Mouse (Mus musculus) lung, postnatal 36 days (tissue): ENCODE results near the gene Kat2b.
"Not testable (repeated sequence)": the region's sequence is repeated elsewhere in the genome, so short reads cannot be mapped to it uniquely, and the experiment has no call there.

Experiments
- DNase-seq: peaks from one replicate; pipeline ENCODE4 v3.0.0; 2022; ENCODE audit warnings: mixed read lengths

Kat2b gene

DNA sequence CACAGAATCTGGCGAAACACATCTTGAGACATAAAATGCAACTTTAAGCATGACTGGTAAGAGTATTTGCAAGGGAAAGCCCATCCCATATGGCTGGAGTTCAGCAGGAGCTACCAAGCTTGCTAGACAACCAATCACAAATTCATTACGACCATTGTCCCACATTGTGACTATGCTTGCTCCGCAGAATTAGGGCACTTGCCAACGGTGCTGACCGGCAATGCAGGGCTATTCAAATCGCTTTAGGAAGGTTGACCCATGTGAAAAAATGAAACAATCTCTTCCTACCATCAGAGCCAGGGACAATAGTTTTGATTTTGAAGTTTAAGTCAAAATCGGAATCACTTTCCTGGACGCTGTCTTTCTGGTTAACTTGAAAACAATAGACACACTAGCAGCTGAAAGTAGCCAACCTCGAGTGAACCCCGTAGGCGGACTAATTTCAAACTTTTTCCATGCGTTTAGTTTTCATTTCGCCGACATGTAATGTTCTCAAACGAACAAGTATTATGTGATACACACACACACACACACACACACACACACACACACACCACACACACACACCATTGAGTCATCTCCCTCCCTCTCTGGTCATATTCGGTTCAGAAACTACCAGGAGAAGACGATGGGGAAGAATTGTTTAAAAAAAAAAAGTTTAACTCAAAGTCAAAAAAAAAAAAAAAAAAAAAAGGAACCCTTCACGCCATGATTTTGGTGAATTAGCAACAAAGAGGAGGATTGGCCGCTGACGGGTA is at the start of gene Kat2b:
Gene Kat2b (plus strand): TSS at position 701 of the 758 bp plus-strand sequence.
- peak; percentile 63 for DNase-seq

DNA sequence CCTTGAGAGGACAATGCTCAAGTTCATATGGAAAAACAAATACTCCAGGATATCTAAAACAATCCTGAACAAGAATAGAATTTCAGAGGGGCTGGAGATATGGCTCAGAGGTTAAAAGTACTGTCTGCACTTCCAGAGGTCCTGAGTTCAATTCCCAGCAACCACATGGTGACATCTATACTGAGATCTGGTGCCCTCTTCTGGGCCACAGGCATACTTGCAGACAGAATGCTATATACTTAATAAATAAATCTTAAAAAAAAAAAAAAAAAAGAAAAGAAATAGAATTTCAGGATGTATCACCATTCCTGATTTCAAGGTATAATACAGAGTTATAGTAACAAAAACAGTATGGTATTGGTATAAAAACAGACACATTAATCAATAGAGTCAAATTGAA is 47.3 kb upstream of the Kat2b start:
- DNase-seq = no peak

DNA sequence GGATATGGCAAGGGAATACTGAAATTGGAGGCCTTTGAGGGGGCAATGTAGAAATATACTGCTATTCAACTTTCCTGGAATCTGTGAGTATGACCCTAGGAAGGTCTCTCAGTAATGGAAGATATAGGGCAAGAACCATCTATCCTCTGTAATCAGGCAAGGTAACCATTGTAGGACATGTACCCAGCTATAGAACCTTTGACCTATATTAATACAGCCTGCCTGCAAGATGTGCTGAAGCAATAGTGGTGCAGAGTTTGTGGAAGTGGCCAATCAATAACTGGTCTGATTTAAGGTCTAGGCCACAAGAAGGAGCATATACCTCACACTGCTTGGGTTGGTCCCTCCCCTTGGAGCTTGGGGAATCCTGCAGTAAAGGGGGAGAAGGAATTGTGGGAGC is 46.2 kb upstream of the Kat2b start:
- no peak for DNase-seq

DNA sequence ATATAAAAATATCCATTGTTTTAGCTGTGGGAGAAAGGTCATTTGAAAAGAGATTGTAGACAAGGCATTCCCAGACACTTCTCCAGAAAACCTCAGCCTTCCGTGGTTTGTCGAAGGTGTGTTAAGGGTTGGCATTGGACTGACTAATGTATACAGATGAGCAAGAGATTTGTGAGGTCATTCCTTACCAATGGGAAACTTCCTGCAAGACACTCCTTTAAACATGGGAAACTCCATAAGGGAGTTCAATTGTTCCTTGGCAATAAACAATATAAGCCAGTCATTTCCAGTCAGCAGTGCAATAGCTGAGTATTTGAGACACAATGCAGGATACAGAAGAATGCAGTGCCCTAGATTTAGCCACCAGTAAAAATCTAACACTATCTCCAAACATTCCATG is 38.6 kb upstream of the Kat2b start:
- no peak for DNase-seq

DNA sequence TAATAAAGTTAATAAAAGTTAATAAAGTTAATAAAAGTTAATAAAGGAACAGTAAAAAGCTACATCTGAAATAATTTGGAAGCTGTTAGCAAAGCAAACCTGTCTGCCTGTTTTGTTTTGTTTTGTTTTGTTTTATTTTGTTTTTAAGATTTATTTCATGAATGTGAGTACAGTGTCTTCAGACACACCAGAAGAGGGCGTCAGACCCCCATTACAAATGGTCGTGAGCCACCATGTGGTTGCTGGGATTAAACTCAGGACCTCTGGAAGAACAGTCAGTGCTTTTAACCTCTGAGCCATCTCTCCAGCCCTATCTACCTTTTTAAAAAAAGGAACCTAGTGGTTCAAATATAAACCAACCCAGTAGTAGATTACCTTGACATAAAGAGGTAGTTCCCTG is 35.5 kb upstream of the Kat2b start:
- no peak for DNase-seq

DNA sequence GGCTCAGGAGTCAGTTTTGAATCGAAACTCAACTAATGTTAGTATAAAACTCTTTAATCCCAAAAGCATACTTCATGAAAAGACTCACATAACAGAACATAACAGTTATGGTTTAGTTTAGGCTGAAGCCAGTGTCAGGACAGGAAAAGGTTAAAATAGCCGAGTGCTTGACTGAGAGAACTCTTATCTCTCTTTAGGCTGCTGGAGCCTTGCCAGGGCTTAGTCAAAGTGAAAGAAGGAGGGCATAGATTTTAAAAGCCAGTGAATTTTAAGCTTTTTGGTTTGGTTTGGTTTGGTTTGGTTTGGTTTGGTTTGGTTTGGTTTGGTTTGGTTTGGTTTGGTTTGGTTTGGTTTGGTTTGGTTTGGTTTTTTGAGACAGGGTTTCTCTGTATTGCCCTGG is 34.2 kb upstream of the Kat2b start:
- peak; percentile 30 for DNase-seq

DNA sequence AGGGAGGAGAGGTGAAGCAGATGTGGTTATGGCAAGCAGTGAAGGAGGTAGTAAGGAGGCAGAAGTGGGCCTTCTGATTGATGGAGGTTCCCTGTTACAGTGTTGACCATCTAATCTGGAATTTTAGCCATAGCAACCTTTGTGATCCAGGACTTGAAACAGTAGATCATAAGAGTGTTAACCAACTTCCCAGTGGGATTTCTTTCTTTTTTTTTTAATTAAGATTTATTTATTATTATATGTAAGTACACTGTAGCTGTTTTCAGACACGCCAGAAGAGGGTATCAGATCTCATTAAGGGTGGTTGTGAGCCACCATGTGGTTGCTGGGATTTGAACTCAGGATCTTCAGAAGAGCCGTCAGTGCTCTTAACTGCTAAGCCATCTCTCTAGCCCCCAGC is 27.3 kb upstream of the Kat2b start, which contains the start of gene Pp2d1:
Gene Pp2d1 (minus strand): TSS at position 101 of the 400 bp plus-strand sequence.
- not testable (repeated sequence) for DNase-seq

DNA sequence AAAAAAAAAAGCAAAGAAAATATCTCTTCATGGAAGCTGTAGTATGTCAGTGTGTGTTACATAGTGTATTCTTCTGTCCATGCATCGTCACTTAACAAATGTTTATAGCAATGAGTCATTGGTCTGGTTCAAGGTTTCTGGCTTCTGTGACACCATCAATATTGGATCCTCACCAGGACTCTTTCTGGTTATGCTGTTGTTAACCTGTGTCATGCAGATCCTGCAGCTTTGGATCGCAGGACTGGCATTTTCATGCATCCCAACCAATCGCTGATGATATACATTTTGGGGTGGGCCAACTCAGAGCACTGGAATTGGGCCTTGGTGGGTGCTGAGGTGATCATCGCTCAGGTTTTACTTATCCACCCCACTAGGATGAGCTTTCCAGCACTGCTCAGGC is 24.1 kb upstream of the Kat2b start:
- DNase-seq = no peak

DNA sequence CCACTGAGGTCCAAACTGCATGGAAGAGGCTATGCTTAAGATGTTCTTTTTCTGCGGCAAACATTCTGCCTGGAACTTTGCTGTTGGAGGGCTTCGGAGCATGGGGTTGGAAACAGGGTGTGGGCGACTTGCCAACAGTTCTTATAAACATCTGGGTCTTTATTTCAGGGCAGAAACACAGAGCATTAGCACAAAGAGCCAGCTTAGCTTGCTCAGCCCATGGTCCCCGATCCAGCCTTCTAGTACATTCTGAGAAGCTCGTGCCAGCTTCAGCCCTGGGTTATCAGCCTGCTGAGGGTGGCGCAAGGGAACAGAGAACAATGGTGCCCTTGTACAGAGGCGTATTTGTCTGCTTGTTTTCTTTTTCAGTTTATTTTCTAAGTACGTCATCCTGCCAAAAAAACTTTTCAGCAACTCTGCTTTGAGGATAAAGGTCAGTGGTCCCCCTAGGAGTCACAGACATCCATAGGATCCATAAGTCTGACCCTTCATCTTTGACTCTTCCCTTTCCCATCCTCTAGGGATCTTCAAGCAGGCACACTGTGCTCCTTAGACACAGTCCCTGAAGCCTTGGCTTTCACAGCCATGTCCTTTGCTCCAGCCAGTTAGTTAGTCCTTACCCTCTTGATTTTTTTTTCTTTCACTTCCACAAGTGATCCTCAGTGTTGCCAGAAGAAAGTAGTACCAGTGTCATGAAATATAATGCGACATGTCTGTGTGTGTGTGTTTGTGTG is 22.9 kb upstream of the Kat2b start:
- DNase-seq = peak; percentile 65

DNA sequence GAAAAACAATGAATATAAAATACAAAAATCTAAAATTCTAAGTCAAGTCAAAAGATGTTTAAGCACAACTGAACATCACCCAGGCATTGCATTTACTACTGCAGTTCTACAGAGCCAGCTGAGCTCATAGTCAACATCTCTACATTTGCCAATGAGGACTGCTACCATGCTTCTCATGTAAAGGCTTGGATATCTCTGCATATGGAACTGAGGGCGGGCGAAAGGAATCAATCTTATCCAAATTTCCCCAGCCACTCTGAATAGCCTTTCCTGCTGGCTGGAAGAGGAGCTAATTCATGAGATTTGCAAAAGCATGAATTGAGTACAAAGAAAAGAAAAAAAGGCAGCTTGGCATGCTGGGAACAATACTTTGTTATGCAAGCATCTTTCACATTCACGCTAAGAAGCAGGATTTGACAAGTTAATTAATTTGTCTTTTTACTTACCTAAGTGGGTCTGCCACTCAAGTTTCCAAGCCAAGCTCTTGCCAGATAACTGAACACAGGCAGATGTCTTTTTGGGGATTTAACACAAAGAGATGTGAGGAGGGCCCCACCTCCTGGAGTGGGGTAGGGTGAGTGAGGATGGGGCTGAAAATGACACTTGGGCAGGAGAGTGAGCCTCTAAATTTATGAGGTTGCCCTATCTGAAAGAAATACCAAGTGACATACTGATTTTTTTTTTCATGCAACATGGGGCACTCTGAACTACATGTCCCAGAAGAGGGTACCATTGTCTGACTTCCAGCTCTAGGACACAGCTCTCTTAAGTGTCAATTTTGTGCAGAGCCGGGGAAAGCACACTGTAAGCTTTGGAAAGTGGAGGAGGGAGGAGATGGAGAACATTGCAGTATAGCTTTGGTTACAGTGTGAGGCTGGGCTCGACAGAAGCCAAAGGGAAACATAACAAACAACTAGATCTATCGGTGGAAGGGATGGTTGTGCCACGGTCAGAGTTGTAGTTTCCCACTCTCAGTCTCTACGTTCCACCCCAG is 15.1 kb upstream of the Kat2b start:
- DNase-seq = no peak

DNA sequence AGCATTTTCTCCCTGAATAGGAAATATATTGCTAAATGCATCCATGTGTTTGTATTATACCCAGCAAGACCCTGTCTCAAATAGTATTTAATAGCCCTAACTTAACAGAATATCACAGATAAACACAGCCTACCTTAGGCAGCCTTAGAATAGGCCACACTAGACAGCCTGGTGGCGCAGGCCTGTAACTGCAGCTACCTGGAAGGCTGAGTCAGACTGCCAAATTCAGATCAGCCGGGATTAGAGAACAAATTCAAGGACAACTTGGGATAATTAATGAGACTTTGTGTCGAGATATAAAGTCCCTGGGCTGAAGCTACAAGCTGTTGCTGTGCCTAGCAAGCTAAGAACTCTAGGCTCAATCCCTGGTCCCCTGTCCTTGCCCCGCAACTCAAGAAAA is 12.6 kb upstream of the Kat2b start:
- DNase-seq = no peak

DNA sequence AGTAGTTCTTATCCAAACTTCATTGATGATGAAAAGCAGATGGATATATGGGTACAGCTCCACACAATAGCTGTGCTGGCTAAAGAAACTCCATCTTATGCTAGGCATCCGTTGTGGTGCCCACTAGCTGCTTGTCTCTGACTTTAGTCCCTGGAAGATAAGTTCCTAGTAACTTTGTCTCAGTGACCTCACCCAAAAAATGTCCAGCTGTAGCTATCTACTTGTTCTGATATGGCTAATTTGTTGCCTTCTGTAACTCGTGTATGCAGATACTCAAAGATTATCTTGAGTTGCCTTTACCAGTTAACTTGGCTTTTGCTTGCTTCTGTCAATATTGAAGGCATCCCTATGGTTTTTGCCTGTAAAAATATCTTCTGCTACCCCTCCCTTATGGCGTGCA is 11.8 kb upstream of the Kat2b start:
- DNase-seq = no peak

DNA sequence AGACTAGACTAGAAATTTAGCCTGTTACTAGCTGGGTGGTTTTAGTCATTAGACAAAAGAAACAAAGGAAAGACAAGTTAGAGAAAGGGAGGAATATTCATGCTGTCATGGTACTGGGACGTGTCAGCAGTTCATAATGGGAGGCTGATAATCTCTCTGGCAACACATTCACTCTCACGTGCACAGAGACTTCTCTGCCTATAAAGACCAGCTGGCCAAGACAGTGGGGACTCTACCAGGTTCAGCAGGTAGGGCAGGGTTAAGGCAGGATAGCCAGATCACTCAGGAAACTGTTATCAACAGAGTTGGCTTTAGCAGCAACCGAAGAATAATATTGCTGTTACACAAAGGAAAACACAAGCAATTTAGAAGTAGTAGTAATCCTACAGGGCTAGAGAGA is 9.2 kb upstream of the Kat2b start:
- no peak for DNase-seq

DNA sequence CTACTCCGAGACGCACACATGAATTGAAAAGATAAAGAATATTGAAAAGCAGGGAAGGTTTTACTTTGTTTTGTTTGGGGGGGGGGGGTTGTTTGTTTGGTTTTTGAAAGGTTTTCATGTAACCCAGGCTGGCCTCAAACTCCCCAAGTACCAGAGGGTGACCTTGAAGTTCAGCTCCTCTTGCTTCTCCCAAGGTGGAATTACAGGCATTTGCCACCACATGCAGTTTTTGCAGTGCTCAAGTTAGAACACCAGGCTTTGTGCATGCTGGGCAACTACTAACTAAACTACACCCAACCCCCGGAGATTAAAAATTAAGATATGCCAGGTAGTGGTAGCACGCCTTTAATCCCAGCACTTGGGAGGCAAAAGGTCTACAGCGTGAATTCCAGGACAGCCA is 7.0 kb upstream of the Kat2b start:
- DNase-seq = no peak

DNA sequence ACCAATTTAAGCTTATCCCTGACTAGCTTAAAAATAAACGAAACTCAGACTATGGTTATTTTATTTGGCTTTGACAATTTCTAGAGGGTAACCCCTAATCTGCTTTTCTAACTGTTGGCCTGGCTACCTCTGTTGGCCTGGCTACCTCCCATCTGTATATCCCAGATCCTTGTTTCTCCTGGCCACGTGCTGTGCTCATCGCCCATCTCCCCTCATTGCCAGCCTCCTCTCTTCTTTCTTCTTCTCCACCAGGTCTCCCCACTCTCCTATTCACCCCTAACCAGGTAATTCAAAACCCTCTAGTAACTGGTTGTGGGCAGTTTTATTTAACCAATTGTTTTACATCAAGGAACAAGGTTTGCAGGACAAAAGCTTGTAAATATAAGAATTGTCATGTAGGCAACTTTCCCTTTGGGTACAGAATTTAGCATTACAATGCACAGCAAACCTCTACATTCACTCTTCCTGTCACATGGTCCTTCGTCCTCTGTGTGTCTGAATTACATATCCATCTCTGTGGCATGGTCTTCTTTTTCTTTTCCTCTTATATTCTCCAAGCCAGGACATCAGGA is 5.1 kb upstream of the Kat2b start:
- DNase-seq = no peak

DNA sequence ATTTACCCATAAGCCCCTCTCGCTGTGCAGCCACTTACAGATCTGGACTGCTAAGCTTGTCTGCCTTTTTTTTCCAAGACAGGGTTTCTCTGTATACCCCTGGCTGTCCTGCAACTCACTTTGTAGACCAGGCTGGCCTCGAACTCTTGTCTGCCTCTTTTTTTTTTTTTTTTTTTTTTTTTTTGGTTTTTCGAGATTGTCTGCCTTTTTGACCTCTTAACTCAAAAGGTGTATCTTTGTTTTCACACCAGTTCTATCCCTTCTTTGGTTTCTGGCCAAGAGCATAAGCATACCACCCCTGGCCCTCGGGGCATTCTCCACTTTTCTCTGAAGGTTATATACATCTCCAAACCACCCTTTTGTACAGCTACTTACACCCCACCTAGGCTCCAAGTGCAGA is 1.8 kb upstream of the Kat2b start:
- DNase-seq = no peak

DNA sequence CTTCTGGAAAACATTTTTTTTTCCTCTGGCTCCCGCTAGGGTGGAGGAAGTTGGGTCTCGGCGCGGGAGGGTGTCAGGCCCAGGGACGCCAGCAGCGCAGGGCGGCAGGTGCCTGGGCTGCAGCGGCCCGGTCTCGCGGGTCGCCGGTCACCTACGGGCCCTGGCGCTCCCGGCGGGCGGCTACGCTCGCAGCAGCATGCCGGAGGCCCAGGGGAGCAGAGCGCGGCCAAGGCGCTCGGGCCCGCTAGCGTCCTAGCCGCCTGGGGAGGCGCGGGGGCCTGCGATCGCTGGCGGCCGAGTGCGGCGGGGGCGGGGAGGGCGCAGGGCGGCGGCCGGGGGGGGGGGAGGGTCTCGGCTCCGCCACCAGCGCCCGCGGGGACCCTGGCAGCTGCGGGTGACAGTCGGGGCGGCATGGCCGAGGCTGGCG is 271 bp downstream of the Kat2b start:
- peak; percentile 83 for DNase-seq

DNA sequence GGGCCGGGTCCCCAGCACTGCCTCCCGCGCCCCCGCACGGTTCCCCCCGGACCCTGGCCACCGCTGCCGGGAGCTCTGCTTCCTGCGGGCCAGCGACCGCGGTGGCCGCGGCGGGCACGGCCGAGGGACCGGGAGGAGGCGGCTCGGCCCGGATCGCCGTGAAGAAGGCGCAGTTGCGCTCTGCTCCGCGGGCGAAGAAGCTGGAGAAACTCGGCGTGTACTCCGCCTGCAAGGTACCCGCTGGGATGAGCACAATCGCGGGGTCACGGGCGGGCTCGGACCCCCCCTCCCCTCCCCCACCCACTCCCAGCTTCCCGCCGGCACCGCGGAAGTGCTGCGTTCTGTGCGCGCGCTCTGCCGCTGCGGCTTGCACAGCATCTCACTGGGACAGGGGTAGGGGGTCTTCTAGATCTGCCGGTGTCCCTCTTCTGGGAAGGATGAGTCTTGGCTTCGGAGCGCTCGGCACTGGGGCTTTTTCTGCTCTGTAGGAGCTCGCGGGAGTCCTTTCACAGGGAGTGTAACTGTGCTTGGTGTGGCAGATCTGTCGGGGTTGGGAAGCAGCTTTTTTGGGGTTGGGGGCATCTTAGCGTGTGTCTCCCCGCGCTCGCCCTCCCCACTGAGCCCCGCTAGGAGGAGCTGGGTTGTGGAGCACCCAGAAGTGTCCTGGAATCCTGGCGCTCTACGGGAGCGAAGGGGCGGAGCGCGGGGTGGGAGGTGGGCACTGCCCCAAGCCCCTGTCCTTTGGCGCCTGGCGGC is 863 bp downstream of the Kat2b start:
- peak; percentile 28 for DNase-seq

DNA sequence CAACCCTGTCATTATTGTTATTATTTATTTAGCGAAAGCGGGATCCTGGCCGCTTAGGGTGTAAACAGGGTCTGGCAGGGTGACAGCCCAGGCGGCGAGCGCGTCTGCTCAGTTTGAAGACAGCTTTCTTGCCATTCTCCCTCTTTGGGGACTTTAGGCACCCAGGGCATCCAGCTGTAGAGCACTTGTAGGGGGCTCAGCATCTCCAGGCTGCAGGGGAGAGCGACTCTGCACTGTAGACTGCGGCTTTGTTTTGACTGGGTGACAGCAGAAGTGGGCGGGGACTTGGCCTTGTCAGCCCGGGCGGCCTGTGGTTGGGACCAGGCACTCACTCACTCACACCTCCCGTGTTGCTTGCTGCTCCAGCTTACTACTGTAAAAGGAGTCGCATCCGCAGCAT is 1.5 kb downstream of the Kat2b start:
- DNase-seq = peak; percentile 93

DNA sequence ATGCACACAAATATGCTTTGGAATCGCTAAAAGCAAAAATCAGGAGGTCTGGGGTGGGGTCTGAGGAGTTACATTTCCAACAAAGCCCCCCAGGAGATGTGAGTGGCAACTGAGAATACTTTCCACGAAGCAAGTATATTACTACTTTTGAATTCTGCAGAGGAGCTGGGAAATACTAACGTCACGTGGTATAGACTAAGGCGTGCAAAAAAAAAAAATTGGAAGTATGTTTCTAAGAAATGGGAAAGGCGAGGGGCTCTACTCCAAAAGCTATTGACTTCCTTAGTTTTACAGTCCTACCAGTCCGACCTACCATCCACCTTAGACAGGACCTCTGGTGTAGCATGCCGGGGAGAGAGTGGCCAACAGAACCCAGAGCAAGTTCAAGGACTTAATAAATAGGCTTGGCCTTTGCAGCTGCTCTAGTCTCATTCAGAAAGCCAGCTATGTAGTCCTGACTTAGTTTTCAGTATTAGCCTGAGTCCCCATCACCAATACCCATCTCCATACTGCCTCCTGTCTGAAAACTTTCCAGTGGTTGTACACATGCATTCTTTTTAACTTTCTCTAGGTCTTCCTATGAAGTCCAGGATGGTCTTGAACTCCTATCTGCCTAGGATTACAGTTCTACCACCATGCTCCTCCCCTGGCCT is 2.2 kb downstream of the Kat2b start:
- no peak for DNase-seq

DNA sequence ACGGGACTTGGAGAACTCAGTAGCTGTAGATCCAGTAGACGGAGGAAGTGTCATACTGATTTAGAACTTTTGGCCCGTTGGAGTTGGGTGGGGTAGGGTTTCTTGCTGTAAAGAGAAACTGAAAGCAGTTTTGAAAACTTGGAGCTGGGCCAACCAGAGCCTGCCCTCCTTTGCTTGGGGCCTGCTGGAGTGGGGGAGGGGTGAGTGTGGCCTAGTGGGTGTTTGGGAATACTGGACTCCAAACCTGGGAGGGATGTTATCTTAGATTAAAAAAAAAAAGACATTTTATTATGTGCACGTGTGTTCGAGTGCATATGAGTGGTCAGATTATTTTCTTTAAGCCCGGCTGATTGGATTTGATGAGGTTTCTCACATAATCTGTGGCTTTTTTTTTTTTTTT is 3.2 kb downstream of the Kat2b start:
- DNase-seq = peak; percentile 93
